Mouse (Mus musculus) limb, embryonic 15.5 days (tissue): ENCODE results near the gene Bclaf3. TPM values are rescaled to one million over a fixed set of nuclear protein-coding genes. Genes with fewer than 3 reads are reported as not detected.
A peak's percentile ranks its signal among the peaks of the same experiment; 100 is the strongest.

Experiments used
- ATAC-seq: fragments of 200-750 bp; cut with Nextera tagmentation; 2 replicates; pipeline ENCODE4 v1.8.0; 2017; ENCODE audit warnings: low read depth, moderate TSS enrichment; ENCODE audit not compliant: insufficient number of reproducible peaks, low FRiP score, low TSS enrichment
- H3K27ac ChIP-seq: fragments of 300-500 bp; sonication (generic); 2 replicates; pipeline ENCODE4 v1.5.1; 2015; ENCODE audit warnings: moderate library complexity, mild to moderate bottlenecking, inconsistent platforms
- H3K27me3 ChIP-seq: fragments of 300-500 bp; sonication (generic); 2 replicates; pipeline ENCODE4 v1.6.1; 2015; ENCODE audit warnings: inconsistent platforms
- H3K36me3 ChIP-seq: fragments of 300-500 bp; sonication (generic); 2 replicates; pipeline ENCODE4 v1.6.1; 2015; ENCODE audit warnings: inconsistent platforms
- H3K4me1 ChIP-seq: fragments of 300-500 bp; sonication (generic); 2 replicates; pipeline ENCODE4 v1.6.1; 2015; ENCODE audit warnings: inconsistent platforms
- H3K4me2 ChIP-seq: fragments of 300-500 bp; sonication (generic); 2 replicates; pipeline ENCODE4 v1.6.1; 2015; ENCODE audit warnings: mild to moderate bottlenecking, inconsistent platforms
- H3K4me3 ChIP-seq: fragments of 300-500 bp; sonication (generic); 2 replicates; pipeline ENCODE4 v1.5.1; 2015; ENCODE audit warnings: mild to moderate bottlenecking, inconsistent platforms
- H3K9ac ChIP-seq: fragments of 300-500 bp; sonication (generic); 2 replicates; pipeline ENCODE4 v1.6.1; 2015; ENCODE audit warnings: inconsistent platforms
- H3K9me3 ChIP-seq: fragments of 300-500 bp; sonication (generic); 2 replicates; pipeline ENCODE4 v1.6.1; 2016; ENCODE audit warnings: inconsistent platforms
- WGBS: fragments of 180-500 bp; shearing (Covaris S2); methylation state at CpG from one replicate; pipeline ENCODE4 v1.1.7; 2015; 5-methylcytosine and 5-hydroxymethylcytosine counted together
- polyA plus RNA-seq: library from polyadenylated mRNA; unstranded; fragments of >200 nt; fragmentation: Nextera tagmentation; extraction: Ambion mirVana; gene quantifications from 2 replicates; pipeline ENCODE4 v1.2.1, GENCODE M21; 2015

The Bclaf3 gene
- polyA plus RNA-seq, 1 experiment from 2014 or later, result 20.5 TPM

DNA sequence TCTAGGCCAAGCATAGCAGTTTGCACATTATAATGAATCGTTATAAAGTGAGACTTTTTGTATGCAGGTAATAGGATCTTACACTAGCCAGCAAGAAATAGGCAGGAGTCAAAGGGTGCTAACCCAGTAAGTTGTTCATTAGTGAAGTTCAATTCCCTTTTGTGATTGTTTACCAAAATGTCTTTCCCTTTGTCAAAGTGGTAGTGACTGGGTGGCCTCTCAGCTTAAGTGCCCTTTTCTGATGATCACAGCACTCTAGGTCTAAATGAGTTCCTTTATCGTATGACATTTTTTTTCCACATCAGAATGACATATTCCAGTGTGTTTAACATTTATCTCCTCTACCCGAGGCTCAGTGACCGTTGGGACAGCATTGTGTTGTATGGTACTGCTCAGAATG lies 102.1 kb downstream of the Bclaf3 start:
- peaks cover 10% of the 10 kb centered on the region; the same call in 1 of the 2 replicates for H3K27me3 ChIP-seq
- WGBS, result 62% methylated on average over 4 of the region's 4 CpGs

DNA sequence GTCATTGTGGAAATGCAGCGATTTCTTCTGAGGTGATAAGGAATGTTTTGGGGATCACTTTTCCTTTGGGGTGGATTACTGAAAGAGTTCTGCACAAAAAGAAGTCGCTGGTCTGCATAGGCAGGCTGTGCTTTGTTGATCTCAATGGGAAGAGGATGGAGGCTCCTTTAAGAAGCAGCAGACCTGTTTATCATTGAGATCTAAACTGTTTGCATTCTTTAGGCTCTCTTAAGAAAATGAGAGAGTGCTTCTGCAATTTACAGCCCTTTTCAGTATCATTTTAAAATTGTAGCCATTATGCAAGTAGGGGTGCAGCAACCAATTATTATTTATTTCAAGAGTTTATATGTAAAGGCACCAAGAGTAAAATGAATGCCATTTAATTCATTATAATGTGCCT lies 102.7 kb downstream of the Bclaf3 start:
- whole genome bisulfite sequencing, result 48% methylated on average over 2 of the region's 2 CpGs
- H3K4me3 ChIP-seq, result no peak overlapping the region
- no peak overlapping the region for H3K4me2 ChIP-seq

More for the DNA sequence above, 102.1 kb downstream of the Bclaf3 start:
- no peak for ATAC-seq
- Histone ChIP-seq H3K27ac (no peak overlapping the region), H3K9ac (no peak overlapping the region), H3K9me3 (no peaks in the 10 kb centered on the region), H3K36me3 (no peaks in the 10 kb centered on the region), H3K4me2 (peak overlapping the region; percentile 65), H3K4me1 (peaks cover 6% of the 10 kb centered on the region; the same call in 1 of the 2 replicates), H3K4me3 (peak overlapping the region; percentile 59)

DNA sequence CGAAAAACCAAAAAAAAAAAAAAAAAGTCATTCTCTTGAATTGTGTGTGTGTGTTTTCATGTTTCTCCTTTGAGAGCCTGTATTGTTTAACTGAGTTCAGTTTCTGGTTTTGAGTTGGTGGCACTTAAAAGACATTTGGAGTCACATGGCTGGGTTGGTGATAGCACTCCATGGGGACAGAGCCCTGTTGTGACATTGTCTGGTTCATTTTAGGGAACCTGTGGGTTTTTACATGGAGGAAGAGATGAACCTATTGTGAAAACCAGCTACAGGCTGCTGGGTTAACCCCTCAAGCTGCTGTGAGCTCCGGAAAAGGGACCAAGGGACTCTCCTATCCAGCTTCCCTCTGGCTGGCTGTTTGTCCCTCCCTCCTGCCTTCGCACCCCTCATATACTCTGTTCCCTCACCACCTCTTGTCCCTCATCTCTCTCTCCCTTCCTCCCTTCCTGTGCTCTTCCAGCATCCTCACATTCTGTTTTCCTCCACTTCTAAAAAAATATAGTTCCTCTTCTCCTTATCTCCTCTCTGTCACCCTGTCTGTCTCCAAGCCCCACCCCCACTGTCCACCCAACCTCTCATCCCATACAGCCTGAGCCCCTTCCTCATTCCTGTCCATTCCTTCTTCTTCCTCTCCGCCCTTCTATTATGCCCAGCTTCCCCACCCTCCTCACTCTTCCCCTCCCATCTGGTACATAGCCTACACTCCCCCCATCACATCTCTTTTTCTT lies 112.2 kb downstream of the Bclaf3 start:
- WGBS, result 79% methylated on average over 4 of the region's 4 CpGs
- H3K36me3 ChIP-seq, result no peaks in the 10 kb centered on the region
- H3K9me3 ChIP-seq, result no peaks in the 10 kb centered on the region
- H3K27me3 ChIP-seq, result no peaks in the 10 kb centered on the region
- no peak overlapping the region for H3K4me3 ChIP-seq
- no peak for ATAC-seq
- H3K4me1 ChIP-seq, result no peaks in the 10 kb centered on the region
- H3K4me2 ChIP-seq, result no peak overlapping the region
- no peak overlapping the region for H3K27ac ChIP-seq
- H3K9ac ChIP-seq, result no peak overlapping the region

More for the DNA sequence above, 102.7 kb downstream of the Bclaf3 start:
- ATAC-seq, result no peak
- H3K9me3 ChIP-seq, result no peaks in the 10 kb centered on the region
- H3K36me3 ChIP-seq, result no peaks in the 10 kb centered on the region
- no peak overlapping the region for H3K27ac ChIP-seq
- H3K4me1 ChIP-seq, result peaks cover 6% of the 10 kb centered on the region; the same call in 1 of the 2 replicates
- no peak overlapping the region for H3K9ac ChIP-seq
- peaks cover 10% of the 10 kb centered on the region; the same call in 1 of the 2 replicates for H3K27me3 ChIP-seq

DNA sequence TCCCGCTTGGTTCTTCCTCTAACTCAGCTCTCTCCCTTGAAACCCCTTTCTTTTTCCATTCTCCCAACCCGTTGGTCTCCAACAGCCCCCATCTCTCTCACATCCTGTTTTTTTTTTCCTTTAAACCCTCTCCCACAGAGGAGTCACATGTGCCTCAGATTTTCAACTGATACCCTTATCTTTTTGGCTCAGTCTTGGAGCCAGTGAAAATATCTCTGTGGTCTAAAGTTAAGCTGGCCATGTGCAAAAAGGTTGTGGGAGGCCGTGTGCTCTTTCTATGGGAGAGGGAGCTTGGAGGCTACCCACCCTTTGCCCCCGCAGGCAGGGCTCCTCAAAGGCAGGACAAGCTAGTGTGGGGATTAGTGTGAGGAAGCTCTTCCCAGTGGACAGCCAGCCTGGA lies 113.5 kb downstream of the Bclaf3 start:
- Histone ChIP-seq H3K36me3 (no peaks in the 10 kb centered on the region), H3K4me2 (no peak overlapping the region), H3K9ac (no peak overlapping the region), H3K27me3 (no peaks in the 10 kb centered on the region), H3K27ac (no peak overlapping the region), H3K4me3 (no peak overlapping the region), H3K9me3 (no peaks in the 10 kb centered on the region), H3K4me1 (no peaks in the 10 kb centered on the region)
- WGBS, result 76% methylated on average over 4 of the region's 4 CpGs
- no peak for ATAC-seq

Other genes with a start within 250 kb of the Bclaf3 start
- 107 and 114 TPM in 2 replicates for gene Eif1ax, start 154.5 kb upstream of the Bclaf3 start, polyA plus RNA-seq
- gene Map7d2, start 112.1 kb upstream of the Bclaf3 start, polyA plus RNA-seq, result 1.2 and 1.5 TPM in 2 replicates
- gene Sh3kbp1, start 100.6 kb downstream of the Bclaf3 start, polyA plus RNA-seq, result 50.0 and 57.0 TPM in 2 replicates